Mouse (Mus musculus): ENCODE results near the gene 4930572O03Rik.
"Not testable (repeated sequence)": the region's sequence is repeated elsewhere in the genome, so short reads cannot be mapped to it uniquely, and the experiment has no call there.

4930572O03Rik gene

DNA sequence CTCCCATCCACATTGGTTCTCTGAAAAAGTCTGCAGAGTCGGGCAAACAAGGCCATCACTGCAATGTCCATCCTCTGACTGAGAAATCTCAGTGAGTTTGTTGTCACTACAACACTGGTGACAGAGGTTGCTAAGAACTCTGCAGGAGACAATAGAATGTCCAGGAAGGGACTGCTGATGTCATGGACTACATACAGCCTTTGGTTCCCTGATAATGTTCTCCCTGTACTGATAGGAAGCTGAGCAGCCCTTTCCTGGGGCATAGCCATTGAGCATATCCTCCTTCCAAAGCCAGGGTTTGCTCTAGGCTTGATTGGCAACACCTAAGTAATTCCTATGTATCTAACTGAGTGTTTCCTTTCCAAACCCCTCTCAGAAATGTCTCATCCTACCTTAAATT lies at the start of gene 4930572O03Rik:
Gene 4930572O03Rik, minus strand, starts transcription at position 101 of the 400 bp plus-strand sequence.
- DNase-seq (ENCODE audit: low spot score in 2 of 2) = not testable (repeated sequence)

DNA sequence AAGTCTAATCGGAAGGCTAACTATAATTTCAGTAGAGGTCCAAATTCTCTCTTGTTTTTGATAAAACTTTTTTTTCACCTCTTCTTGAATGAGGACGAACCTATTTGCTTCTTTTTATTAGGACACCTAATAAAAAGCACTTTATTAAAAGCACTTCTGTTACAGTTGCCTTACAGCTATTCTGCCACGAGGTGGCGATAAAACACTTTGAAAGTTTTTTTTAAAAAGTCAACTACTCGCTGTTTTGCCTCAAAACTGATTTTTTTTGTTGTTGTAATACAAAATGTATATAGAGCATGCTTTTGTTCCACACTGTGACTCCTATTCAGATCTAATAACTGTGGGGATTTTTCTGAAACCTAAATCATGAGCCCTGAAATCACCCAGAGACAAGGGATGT lies 46.0 kb upstream of the 4930572O03Rik start:
- DNase-seq (ENCODE audit: low spot score in 2 of 2) = not testable (repeated sequence)

DNA sequence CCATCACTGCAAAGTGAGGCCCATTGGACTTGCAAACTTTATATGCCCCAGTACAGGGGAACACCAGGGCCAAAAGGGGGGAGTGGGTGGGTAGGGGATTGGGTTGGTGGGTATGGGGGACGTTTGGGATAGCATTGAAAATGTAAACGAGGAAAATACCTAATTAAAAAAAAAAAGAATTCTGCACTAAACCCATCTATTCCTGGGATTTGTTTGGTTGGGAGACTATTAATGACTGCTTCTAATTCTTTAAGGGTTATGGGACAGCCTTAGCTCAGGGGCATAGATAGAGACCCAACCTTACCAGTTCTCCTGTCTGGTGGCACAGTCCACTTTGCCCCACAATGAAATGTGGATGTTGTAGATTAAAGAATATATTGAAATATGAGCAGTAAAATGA lies 40.9 kb upstream of the 4930572O03Rik start:
- DNase-seq (ENCODE audit: low spot score in 2 of 2) = not testable (repeated sequence)

DNA sequence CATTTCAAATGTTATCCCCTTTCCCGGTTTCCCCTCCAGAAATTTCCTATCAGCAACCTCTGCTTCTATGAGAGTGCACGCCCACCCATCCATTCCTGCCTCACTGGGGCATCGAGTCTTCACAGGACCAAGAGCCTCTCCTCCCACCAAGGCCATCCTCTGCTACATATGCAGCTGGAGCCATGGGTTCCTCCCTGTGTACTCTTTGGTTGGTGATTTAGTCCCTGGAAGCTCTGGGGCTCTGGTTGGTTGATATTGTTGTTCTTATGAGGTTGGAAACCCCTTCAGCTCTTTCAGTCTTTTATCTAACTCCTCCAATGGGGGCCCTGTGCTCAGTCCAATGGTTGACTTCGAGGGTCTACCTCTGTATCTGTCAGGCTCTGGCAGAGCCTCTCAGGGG lies 35.0 kb upstream of the 4930572O03Rik start:
- DNase-seq (ENCODE audit: low spot score in 2 of 2) = not testable (repeated sequence)

DNA sequence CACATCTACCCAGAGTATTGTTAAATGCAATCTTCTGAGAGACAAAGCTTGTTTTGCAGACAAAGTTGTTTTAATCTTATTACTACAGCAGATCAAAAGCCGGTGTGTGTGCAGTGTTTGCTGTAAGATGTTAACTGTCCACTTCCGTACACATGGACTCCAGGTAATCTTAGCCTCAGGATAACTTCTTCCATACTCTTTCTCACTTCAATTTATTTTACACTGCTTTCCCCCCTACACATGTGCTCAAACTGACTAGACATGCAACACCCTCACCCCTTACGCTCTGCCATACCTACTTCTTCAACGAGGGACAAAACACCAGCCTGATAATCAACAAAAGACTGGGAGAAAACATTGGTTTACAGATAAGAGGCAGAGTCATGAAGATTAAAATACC lies 34.0 kb upstream of the 4930572O03Rik start:
- not testable (repeated sequence) for DNase-seq (ENCODE audit: low spot score in 2 of 2)

DNA sequence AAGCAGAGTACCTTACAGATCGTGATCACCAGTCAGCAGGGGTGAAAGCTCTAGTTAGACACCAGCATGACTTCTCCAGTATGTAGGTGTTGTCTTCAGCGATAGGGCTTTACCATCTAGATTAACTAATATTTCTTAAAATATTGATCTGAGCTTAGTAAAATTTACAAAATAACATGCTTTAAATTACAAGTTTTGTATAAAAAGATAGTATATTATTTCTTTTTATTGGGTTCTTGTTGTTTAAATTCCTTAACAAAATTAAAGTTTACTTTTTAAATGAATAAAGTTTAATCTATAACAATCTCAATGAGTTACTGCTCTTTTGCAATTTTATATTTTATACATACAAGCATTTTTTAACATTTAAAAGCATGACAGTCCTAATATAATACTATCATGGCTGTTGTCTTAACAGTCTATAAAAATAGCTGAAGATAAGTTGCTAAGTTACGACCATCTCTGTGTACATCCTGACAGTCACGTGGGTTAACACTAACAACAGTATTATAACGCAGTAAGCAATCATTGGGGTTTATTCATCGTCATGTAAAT lies 32.9 kb upstream of the 4930572O03Rik start:
- not testable (repeated sequence) for DNase-seq (ENCODE audit: low spot score in 2 of 2)

DNA sequence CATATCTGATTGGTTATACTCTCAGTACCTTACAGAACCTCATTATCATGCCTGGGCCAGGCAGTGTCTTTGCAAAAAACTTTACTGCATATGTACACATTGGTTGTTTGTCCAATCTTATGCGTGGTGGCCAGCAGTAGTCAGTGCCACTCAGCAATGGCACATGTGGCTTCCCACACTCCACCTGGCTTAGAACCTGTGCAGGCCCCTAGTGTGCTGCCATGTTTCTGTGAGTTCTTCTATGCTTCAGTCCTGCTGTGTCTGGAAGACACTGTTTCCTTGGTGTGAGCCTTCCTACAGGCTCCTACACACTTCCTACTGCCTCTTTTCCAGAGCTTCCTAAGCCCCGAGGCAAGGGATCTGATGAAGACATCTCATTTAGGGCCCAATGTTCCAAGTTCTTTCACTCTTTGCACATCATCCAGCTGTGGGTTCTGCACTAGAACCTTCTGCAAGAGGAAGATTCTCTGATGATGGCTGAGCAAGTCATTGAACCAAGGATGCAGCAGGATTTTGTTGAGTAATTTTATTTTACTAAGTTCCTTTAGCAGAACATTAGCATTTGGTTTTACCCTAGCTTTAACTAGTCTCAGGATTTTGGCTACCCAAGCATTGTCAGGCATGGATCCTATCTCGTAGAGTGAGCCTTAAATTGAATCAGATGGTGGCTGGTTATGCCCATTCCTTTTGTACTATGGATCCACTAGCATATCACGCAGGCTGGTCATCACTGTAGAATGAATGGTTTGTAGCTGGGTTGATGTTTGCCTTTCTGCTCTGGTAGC lies 32.2 kb upstream of the 4930572O03Rik start:
- not testable (repeated sequence) for DNase-seq (ENCODE audit: low spot score in 2 of 2)

DNA sequence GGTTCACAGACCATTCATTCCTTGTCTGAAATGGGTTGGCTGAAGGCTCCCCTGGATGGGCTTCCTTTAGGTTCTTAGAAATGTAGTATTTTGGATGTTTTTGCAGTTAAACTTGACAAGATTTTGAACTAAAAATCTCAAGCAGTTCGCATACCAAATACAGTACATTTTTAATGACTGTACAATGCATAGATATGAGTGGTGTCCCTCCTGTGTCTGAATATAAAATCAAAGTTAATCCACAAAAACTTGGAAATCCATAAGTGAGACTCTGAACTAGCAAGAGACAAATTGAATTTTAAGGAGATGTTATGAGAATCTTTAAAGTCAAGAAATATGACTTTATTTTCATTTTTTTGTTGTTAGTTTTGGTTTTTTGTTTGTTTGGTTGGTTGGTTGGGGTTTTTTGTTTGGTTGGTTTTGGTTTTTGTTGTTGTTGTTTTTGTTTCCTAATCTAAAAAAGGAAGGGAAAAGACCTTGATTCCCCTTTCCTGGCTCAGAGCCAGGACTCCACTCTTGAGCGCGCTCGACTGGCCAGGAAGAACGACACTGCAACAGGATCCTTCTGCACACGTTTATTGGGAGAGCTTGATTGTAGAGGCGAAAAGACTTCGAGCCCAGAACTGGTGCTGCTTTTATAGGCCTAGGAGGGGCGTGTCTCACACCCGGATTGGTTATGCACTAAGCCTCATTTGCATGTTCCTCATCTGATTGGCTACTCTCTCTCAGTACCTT lies 24.6 kb upstream of the 4930572O03Rik start:
- DNase-seq (ENCODE audit: low spot score in 2 of 2) = not testable (repeated sequence)

DNA sequence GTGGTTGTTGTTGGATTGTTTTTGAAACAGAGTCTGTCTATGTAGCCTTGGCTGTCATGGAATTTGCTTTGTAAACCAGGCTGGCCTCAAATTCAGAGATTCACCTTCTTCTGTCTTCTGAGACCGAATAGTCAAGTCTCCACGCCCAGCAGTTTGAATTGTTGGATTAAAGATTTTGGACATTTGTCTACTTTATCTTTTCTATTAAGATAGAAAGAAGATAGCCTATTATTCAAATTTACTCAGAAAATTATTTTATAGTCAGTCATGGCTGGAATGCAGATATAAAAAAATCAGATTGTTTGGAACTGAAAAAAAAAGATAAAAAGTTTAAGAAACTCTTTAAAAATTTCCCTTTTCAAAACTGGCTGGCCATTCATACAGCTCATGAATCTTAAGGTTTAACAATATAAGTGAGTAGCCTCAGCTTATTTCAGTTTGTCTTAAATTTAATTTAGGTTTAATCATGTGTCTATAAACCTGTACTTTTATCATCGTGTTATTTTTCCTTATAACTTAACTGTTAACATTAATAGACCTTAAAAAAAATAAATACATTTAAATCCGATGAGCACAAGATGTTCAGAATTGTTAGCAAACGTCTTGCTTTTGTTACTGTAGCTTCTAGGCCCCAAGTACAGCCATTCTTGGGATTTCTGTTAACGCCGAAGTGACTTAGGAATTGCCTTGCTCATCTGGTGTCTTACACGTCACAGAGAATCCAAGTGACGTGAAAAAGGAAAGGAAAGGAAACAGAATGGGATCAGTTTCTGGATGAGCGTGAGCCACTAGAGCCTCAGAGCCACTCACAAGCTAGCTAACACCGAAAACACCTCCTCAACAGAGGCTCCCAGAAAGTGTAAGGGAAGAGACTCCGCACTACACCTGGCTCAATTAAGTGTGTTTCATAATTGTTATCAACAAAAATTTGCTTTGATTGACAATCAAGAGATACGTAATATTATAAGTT lies 23.4 kb upstream of the 4930572O03Rik start:
- not testable (repeated sequence) for DNase-seq (ENCODE audit: low spot score in 2 of 2)

DNA sequence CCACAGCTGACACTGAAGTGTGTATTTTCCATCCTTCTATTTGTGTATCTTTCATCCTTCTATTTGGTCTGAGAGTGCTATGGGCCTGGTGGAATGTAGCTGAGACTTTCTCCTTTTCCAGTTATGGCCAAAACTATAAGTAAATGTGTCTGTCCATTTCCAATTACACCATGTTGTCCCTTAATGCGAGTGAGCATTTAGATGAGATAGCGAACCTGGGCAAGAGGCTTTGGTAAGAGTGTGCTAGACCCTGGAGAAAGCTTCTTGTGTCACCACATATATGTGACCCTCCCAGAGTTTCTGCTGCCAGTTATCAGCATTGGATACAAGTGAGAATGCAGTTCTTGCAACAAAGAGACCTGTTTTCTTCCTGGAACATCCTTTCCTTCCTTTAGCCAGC lies 22.0 kb upstream of the 4930572O03Rik start:
- not testable (repeated sequence) for DNase-seq (ENCODE audit: low spot score in 2 of 2)

DNA sequence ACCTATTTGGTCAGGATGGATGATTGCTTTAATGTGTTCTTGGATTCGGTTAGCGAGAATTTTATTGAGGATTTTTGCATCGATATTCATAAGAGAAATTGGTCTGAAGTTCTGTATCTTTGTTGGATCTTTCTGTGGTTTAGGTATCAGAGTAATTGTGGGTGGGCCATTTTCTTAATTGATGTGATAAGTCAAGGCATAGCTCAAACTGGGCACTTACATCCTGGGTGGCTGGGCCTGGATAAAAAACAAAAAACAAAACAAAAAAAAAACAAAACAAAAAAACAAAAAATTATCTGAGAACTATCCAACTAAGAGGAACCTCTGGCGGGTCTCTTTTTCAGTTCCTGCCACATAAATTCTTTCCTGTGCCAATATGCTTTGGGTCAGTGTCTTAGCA lies 20.9 kb upstream of the 4930572O03Rik start:
- DNase-seq (ENCODE audit: low spot score in 2 of 2) = not testable (repeated sequence)

DNA sequence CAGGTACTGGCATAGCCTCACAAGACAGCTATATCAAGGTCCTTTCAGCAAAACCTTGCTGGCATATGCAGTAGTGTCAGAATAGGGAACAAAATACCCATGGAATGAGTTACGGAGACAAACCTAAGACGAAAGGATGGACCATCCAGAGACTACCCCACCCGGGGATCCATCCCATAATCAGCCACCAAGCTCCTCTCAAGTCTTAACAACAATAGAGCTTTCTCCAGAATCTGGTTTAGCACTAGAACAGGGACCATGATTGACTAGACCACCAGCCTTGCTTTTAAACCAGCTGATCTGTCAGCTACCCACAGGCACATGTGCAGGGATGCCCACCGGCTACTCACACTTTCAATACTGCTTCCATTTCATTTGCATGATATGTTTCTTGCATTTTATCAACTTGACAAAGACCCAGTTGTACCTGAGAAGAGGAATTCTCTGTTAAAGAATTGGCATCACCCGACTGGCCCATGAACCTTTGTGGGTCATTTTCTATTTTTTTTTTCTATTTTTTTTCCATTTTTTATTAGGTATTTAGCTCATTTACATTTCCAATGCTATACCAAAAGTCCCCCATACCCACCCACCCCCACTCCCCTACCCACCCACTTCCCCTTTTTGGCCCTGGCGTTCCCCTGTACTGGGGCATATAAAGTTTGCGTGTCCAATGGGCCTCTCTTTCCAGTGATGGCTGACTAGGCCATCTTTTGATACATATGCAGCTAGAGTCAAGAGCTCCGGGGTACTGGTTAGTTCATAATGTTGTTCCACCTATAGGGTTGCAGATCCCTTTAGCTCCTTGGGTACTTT lies 17.8 kb upstream of the 4930572O03Rik start:
- not testable (repeated sequence) for DNase-seq (ENCODE audit: low spot score in 2 of 2)

DNA sequence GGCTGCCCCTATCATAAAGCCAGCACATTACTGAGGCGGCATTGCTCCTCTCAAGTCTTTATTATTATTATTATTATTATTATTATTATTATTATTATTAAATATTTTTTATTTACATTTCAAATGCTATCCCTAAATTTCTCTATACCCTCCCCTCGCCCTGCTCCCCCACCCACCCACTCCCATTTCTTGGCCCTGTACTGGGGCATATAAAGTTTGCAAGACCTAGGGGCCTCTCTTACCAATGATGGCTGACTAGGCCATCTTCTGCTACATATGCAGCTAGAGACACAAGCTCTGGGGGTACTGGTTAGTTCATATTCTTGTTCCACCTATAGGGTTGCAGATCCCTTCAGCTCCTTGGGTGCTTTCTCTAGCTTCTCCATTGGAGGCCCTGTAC lies 17.1 kb upstream of the 4930572O03Rik start:
- DNase-seq (ENCODE audit: low spot score in 2 of 2) = not testable (repeated sequence)

DNA sequence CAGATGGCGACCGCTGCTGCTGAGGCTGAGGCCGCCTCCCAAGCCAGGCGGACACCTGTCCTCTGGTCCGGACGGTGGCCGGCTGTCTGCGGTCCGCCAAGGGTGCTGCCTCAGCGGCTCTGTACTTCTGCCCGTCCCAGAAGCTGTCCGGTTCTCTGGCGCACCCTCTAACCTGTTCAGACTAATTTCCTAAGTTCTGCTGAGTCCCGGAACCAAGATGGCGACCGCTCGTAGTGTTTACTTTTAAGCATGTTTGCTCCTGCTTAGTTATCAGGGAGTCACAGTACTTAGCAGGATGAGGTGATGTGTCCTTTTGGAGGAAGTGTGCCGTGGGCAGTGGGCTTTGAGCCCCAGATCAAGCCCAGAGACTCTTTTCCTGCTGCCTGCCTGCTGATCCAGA lies 13.9 kb upstream of the 4930572O03Rik start:
- DNase-seq (ENCODE audit: low spot score in 2 of 2) = not testable (repeated sequence)

DNA sequence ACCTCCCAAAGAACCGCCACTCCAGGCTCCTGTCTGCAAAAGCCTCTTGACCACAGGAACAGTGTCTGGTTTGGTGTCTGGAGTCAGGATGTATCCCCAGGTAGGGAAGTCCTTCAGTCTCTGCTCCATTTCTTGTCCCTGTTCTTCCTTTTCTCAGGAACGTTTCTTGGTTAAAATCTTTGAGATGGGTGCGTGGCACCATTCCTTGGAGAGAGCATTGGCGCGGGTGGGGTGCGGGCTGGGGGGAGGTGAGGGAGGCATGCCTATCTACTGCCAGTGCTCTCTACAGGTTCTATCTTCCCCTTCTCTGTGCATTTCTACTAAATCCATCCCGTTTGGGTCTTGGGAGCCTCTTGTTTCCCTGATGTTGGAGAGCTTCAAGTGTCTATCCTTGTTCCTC lies 7.0 kb upstream of the 4930572O03Rik start:
- not testable (repeated sequence) for DNase-seq (ENCODE audit: low spot score in 2 of 2)

DNA sequence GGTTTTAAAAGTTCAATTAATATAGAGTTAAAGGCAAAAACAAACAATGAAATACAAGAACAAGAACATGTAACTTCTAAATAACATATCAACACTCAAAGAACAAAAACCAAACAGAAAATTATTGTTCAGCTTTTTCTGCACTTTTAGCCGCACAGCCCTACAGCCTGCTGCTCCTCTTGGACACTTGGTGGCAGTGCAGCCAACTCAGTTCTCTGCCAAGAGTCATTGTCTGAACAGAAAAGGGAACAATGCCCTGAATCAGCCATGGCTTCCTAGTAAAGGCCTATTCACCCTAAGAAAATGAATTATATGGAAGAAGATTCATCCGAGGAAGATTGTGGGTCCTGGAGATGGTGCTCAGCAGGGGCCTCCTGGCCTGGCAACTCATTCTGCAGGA lies 4.5 kb downstream of the 4930572O03Rik start:
- DNase-seq (ENCODE audit: low spot score in 2 of 2) = not testable (repeated sequence)

DNA sequence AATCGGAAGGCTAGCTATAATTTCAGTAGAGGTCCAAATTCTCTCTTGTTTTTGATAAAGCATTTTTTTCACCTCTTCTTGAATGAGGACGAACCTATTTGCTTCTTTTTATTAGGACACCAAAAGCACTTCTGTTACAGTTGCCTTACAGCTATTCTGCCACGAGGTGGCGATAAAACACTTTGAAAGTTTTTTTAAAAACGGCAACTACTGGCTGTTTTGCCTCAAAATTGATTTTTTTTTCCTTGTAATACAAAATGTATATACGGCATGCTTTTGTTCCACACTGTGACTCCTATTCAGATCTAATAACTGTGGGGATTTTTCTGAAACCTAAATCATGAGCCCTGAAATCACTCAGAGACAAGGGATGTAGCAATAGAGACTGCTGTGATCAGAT lies 11.2 kb downstream of the 4930572O03Rik start:
- DNase-seq (ENCODE audit: low spot score in 2 of 2) = not testable (repeated sequence)

DNA sequence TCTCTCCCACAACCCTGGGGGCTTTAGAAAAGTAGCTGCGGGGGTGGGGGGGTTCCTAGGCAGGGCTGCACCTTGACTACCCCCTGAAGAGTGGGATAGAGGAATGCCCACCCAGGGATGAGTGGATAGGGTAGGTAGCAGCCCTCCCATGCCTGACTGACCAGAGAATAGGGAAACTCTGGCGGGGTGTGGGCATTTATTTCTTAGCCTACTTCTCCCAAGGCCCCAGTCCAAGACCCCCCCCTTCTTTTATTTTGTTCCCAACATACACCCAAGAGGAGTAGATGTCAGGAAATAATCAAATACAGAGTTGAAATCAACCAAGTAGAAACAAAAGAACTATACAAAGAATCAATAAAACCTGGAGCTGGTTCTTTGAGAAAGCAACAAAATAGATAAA lies 19.2 kb downstream of the 4930572O03Rik start:
- not testable (repeated sequence) for DNase-seq (ENCODE audit: low spot score in 2 of 2)

DNA sequence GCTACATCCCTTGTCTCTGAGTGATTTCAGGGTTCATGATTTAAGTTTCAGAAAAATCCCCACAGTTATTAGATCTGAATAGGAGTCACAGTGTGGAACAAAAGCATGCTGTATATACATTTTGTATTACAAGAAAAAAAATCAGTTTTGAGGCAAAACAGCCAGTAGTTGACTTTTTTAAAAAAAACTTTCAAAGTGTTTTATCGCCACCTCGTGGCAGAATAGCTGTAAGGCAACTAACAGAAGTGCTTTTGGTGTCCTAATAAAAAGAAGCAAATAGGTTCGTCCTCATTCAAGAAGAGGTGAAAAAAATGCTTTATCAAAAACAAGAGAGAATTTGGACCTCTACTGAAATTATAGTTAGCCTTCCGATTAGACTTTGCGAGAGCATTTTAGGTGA lies 26.8 kb downstream of the 4930572O03Rik start:
- not testable (repeated sequence) for DNase-seq (ENCODE audit: low spot score in 2 of 2)

DNA sequence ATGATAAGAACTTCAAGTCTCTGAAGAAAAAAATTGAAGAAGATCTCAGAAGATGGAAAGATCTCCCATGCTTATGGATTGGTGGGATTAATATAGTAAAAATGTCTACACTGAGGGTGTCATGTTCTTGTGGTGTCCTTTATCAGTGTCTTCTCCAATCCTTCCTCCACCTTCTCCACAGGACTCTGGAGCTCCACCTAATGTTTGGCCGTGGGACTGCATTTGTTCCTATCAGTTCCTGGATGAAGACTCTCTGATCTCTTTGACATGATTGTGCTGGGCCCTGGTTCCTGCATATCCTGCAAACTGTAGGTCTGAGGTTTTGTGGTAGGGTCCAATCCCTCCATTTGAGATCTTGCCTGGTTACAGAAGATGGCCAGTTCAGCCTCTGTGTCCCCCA lies 28.7 kb downstream of the 4930572O03Rik start:
- DNase-seq (ENCODE audit: low spot score in 2 of 2) = not testable (repeated sequence)
